Mouse (Mus musculus) kidney, adult 2 months (tissue): Measurements from ENCODE around the gene Sdc4.

ENCODE experiments used
- CTCF ChIP-seq: fragments of 200-500 bp; conservative IDR thresholded peaks from 2 replicates; pipeline ENCODE4 v1.5.1; 2011; ENCODE audit warnings: low read depth, mild to moderate bottlenecking, control low read depth, low read length, moderate library complexity, mixed read lengths; ENCODE audit not compliant: insufficient read depth, insufficient read length
- POLR2A ChIP-seq: fragments of 200-500 bp; IDR thresholded peaks from one replicate; pipeline ENCODE4 v1.6.1; 2011; ENCODE audit warnings: low read depth, low read length, control low read depth

DNA sequence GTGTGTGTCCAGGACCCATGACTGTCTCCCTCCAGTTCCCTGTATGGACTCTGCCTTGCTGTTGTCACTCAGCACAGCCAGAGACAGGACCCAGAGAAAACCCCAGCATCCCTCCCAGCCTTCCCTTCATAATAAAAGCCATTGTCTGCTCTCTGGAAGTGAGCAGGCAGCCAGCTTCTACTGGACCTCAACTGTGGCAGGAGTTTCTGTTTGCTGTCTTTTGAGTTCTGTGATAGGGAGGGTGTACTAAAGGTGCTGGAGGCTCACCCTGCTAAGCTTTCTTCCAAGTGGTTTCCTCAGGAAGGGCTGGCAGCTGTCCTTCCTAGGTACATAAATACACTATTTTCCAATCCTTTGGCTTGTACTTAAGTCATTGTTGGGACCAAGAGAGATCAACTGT is 21.5 kb upstream of the Sdc4 start:
- no peak for TF ChIP-seq POLR2A
- no peak for TF ChIP-seq CTCF
